Mouse (Mus musculus) cerebellum, adult 9-10 months (tissue): ENCODE data around the gene Pdzph1.

Experiments used
- DNase-seq: peaks from one replicate; pipeline ENCODE4 v3.0.0; 2022

The Pdzph1 gene

GRCm38 (mm10) chr17:58919927-58920326, 71.2 kb downstream of the Pdzph1 start:
- DNase-seq = no peak

DNA sequence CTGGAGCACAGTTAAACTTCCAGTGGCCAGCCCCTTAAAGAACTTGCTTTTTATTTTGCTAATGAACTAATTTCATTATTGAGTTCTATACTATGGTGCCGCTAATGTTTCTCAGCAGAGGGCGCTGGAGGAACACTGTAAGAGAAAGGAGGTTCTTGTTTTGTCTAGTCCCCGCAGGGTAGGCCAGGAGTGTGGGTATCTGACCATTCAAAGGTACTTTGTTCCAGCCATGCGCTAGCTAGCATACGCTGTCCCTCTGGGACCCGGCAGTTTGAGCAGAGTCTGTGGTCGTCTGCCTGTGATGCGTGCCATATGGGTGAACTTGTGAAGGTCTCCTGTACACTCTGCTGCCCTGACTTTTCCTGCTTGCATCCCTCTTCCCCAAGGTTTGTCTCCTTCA, 72.1 kb downstream of the Pdzph1 start:
- DNase-seq = no peak

- no peak for DNase-seq
Observed at GRCm38 (mm10) chr17:58918539-58918938, 72.6 kb downstream of the Pdzph1 start.

DNA sequence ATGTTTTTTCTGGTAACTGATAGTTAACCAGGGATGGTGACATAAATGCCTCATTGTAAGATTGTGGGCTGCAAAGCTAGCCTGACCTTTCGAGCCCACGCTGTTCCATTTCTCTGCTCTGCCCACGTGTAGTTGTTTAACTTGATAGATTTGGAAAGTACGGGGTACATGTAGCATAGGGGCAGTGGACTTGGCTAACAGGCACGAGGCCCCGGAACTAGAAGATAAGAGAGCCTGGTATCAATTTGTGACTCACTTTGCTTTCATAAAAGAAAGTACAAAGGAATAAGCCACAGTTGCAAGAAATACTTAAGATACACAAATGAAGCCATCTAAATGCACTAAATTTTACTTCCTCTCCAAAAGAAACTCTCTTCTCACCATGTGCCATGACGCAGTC, 79.6 kb downstream of the Pdzph1 start:
- no peak for DNase-seq

DNA sequence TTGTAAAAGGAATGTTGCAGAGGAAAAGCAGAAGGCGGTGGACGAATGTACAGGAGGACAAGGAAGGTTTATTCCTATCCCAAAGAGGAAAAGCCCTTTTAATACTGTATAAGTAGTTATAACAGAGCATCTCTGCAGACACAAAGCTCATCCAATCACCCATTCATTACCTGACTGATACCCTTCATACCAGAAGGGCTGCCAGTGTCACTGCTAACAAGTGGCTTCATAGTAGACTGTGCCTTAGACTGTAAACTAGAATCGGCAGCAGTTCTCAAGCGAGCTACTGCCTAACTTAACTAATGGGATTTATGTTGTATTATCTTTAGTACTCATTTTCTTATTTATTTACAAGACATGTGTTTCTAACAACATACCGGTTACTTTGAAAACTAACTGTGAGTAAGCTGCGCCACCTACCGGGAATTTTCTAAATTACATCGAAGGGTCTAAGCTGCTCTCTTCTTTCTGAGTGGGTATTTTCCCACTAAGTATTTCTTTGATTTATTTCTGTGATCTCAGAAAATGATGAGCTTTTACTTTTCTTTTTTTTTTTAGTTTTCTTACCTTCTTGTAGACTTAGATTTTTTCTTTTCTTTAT, 82.0 kb downstream of the Pdzph1 start:
- peak; percentile 3 for DNase-seq

GRCm38 (mm10) chr17:58906001-58906400, 85.2 kb downstream of the Pdzph1 start:
- DNase-seq = no peak

DNA sequence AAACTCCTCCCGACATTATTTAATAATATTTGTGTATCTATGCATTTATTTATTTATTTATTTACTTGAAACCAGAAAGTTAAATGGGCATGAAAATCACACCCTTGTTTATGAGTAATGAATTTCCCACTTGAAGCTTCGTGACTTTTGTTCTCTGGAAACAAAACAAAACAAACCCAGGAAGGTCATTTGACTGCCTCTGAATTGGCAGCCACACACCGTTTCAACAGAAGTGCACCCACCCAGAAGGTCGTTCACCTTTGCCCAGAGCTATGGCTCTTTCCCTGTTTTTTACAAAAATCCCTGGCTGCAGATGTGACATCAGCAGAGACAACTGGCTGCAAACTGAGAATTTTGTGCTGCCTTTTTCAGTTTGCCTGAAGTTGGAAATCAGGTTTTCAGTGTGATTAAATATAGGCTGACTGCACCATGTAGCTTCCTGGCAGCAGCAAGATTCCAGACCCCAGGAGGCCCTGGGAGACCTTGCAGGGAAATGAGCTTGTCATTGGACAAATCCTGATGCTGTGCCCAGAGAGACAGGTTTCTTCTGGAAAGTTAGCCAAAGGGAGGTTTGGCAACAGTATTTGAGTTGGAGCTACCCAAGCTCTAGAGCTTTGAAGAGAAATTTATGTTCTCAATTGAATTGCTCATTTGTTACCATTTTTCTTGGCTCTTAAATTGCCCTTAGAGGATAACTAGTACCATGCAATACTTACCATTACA, 99.5 kb downstream of the Pdzph1 start:
- DNase-seq = no peak

DNA sequence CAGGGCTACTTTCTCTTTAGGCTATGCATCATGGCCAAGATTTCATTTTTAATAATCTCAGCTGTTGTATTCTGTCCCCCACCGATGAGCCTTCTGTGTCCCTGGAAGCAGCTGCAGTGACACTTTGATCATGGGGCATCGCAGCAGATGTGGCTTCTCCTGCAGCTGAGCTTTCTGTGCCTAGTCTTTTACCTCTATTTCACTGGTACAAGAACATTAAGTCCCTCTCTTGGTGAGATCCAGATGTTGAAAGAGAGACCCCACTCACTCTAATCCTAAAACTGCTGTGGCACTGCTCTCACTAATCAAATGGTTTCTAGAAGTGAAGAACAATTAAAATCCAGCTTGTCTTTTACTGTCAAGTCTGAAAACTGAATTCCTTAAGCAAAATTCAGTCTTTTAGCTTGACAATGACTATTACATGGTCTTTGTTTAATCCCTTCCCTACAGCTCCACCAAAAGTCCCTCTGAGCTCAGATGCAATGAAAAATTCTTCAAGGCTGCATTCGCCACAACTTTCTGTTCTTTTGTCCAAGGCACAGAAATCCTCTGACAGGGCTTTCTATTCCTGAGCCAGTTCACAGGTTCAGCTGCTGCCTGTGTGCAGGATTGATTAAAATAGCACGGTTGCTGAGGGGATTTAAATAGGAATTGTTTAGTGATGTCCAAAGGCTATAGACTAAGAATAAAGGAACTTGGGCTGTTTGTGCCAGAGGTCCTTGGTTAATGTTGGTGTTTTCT, 101.1 kb downstream of the Pdzph1 start:
- no peak for DNase-seq

DNA sequence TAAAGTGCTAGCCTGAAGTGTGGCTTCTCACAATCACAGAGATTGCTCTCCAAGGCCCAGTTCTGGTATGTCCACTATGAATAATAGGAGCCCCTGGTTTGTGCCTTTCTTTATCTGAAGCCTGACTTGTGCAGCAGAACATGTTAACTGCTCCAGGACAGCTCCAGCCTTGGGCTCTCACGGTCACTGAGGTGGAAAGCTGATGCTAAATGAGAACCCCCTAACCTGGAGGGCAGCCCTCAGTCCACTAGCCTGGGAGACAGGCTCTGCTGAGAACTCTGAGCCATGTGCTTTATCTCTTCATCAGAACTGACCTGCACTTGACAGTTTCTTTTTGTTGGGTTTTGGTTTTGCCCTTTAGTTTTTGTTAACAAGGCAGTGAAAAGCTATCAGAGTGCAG, 106.8 kb downstream of the Pdzph1 start:
- DNase-seq = no peak

GRCm38 (mm10) chr17:58873356-58873755, 117.8 kb downstream of the Pdzph1 start:
- DNase-seq = no peak

GRCm38 (mm10) chr17:58870795-58871194, 120.4 kb downstream of the Pdzph1 start:
- DNase-seq = no peak
